Mouse (Mus musculus) neural tube, embryonic 11.5 days (tissue): ENCODE results near the gene Atxn7l2. TPM values are rescaled to one million over a fixed set of nuclear protein-coding genes. Genes with fewer than 3 reads are reported as not detected.
"Not testable (repeated sequence)": the region's sequence is repeated elsewhere in the genome, so short reads cannot be mapped to it uniquely, and the experiment has no call there.

Source experiments
- ATAC-seq: fragments of 200-750 bp; cut with Nextera tagmentation; 2 replicates; pipeline ENCODE4 v1.8.0; 2017; ENCODE audit warnings: moderate number of reproducible peaks, mild to moderate bottlenecking, moderate TSS enrichment, moderate library complexity; ENCODE audit not compliant: insufficient read depth, low FRiP score, low TSS enrichment
- DNase-seq: peaks from one replicate; pipeline ENCODE4 v3.0.0-alpha.2; 2015; ENCODE audit warnings: low spot score
- H3K27ac ChIP-seq: fragments of 300-500 bp; sonication (generic); 2 replicates; pipeline ENCODE4 v1.5.1; 2014; ENCODE audit warnings: low read depth, mild to moderate bottlenecking, low read length
- H3K27me3 ChIP-seq: fragments of 300-500 bp; sonication (generic); 2 replicates; pipeline ENCODE4 v1.6.1; 2014; ENCODE audit warnings: mild to moderate bottlenecking, low read length, mixed read lengths; ENCODE audit not compliant: control insufficient read depth, insufficient read depth
- H3K36me3 ChIP-seq: fragments of 300-500 bp; sonication (generic); 2 replicates; pipeline ENCODE4 v1.6.1; 2014; ENCODE audit warnings: mild to moderate bottlenecking, low read length, moderate library complexity, mixed read lengths; ENCODE audit not compliant: control insufficient read depth, insufficient read depth
- H3K4me1 ChIP-seq: fragments of 300-500 bp; sonication (generic); 2 replicates; pipeline ENCODE4 v1.6.1; 2014; ENCODE audit warnings: low read length, mixed read lengths; ENCODE audit not compliant: control insufficient read depth, insufficient read depth
- H3K4me2 ChIP-seq: fragments of 300-500 bp; sonication (generic); 2 replicates; pipeline ENCODE4 v1.6.1; 2014; ENCODE audit warnings: low read depth, mild to moderate bottlenecking, moderate library complexity
- H3K4me3 ChIP-seq: fragments of 300-500 bp; sonication (generic); 2 replicates; pipeline ENCODE4 v1.5.1; 2014; ENCODE audit warnings: low read depth, low read length
- H3K9ac ChIP-seq: fragments of 300-500 bp; sonication (generic); 2 replicates; pipeline ENCODE4 v1.6.1; 2014; ENCODE audit warnings: mild to moderate bottlenecking, low read length
- H3K9me3 ChIP-seq: fragments of 300-500 bp; sonication (generic); 2 replicates; pipeline ENCODE4 v1.6.1; 2016; ENCODE audit warnings: low read length; ENCODE audit not compliant: control insufficient read depth
- WGBS: fragments of 180-500 bp; shearing (Covaris S2); extraction: QIAGEN DNeasy Blood & Tissue Kit; methylation state at CpG from one replicate; pipeline ENCODE4 v1.1.7; 2014; 5-methylcytosine and 5-hydroxymethylcytosine counted together
- polyA plus RNA-seq: library from polyadenylated mRNA; unstranded; fragments of >200 nt; fragmentation: Nextera tagmentation; extraction: Ambion mirVana; gene quantifications from 2 replicates; pipeline ENCODE4 v1.2.1, GENCODE M21; 2014

Gene Atxn7l2
- polyA plus RNA-seq = 21.1 and 24.5 TPM in 2 replicates

- Histone ChIP-seq H3K9me3 (no peaks in the 10 kb centered on the region), H3K36me3 (peaks cover 5% of the 10 kb centered on the region; the same call in 1 of the 2 replicates), H3K9ac (peak within 1 kb of the TSS; percentile 92), H3K27me3 (no peaks in the 10 kb centered on the region), H3K4me1 (peaks cover 8% of the 10 kb centered on the region; the same call in 1 of the 2 replicates), H3K4me2 (peak within 1 kb of the TSS; percentile 88), H3K4me3 (peak within 1 kb of the TSS; percentile 56), H3K27ac (peak within 1 kb of the TSS; percentile 91)
- ATAC-seq = peak; percentile 82
- DNase-seq = no peak
- WGBS = 0% methylated on average over 14 of the region's 14 CpGs
Observed at GRCm38 (mm10) chr3:108210771-108211139, at the start of gene Atxn7l2. Gene Atxn7l2, minus strand, starts transcription at chr3:108210934.

DNA sequence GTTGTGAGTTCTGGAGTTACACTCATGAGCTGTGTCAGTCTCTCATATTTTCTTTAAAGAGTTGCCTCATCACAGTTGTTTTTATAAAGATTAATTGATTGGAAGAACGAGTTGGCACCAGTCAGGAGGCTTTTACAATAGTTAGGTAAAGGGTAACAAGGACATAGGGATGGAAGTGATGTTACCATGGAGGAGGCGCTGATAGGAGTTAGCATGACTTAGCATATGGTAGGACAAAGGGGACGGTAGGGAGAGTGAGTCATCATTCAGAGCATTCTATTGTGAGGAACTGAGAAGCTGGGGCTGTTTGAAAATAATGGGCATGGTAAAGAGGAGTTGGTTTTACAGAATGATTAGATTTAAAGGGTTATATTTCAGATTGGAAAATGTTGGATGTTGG lies 48.6 kb upstream of the Atxn7l2 start:
- Histone ChIP-seq H3K27ac (no peak overlapping the region), H3K4me3 (no peak overlapping the region), H3K4me1 (peaks cover 3% of the 10 kb centered on the region; the same call in 1 of the 2 replicates), H3K27me3 (no peaks in the 10 kb centered on the region), H3K36me3 (peaks cover 2% of the 10 kb centered on the region; the same call in 1 of the 2 replicates), H3K9me3 (no peaks in the 10 kb centered on the region), H3K9ac (no peak overlapping the region), H3K4me2 (no peak overlapping the region)
- no peak for DNase-seq
- WGBS = 60% methylated on average over 3 of the region's 3 CpGs
- no peak for ATAC-seq

DNA sequence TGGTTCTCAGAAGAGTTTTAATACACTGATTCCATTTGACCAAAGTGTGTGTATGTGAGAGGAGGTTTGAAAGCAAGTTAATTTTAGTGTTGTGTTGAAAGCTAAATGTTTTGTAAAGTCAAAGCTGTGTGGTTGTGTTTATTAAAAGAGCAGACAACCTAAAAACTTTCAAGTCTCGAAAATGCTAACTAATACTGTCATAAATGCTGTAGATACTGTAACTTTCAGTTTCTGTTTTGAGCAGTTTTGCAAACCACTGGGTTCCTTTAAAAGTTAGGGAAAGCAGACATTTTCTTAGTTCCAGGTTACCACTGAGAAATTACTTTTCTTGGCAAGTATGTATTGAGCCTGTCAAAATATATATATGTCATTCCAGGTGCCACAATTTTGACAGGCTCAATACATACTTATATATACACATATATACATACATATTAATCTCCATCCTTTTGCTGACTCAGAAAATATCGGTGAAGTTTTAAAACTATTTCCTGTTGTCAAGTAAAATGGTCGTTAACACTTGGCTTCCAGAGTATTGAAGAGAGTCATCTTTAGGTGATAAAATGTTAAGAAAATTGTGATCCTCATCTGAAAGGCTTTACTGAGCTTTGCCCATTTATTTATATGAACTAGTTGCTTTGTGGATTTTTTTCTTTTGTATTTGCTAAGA lies 47.2 kb upstream of the Atxn7l2 start:
- 85% methylated on average over 3 of the region's 3 CpGs for WGBS
- H3K4me2 ChIP-seq = peak overlapping the region; percentile 65
- no peaks in the 10 kb centered on the region for H3K9me3 ChIP-seq
- ATAC-seq (no peak), DNase-seq (no peak)
- peak overlapping the region; percentile 97 for H3K4me3 ChIP-seq
- H3K27ac ChIP-seq = no peak overlapping the region
- H3K9ac ChIP-seq = peak overlapping the region; percentile 81
- no peaks in the 10 kb centered on the region for H3K27me3 ChIP-seq
- no peaks in the 10 kb centered on the region; the same call in 1 of the 2 replicates for H3K36me3 ChIP-seq
- H3K4me1 ChIP-seq = peaks cover 3% of the 10 kb centered on the region; the same call in 1 of the 2 replicates

DNA sequence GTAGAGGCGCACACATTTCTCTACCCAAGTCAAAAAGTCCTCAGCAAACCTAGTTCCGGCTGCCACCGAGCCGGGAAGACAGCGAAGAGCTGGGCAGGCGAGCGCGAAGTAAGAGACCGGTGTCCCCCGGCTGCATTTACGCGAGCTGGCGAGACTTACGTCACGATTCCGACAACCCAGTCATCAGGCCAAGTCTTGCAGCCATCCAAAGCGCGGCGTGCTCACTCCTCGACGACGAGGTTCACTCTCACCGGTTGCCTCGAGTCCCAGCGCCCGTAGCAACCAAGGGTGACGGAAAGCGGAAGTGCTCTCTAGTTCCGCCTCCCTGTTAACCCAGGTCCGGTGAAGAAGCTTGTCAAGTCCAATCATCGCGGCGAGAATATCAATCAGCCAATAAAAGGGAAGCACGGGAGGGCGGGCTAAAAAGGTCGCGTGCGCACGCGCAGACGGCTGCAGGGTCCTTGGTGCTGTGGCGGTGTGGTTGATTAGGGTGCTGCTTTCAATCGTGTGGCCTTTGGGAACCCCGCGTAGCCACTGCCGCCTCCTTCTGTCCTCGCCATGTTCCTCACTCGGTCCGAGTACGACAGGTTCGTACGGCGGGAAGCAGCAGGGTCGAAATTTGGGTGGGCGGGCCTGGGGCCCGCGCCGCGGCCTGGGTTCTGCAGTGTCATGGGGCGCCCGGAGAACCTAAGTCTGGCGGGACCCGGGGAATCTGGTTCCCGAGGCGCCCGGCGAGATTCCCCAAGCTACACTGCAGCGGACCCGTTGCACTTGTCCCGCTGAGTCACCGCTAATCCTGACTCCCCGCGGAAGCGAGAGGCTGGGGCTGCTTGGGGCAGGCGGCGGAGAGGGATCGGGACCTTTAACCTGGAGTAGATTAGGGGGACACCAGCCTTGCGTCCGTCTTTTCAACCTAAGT lies 46.2 kb upstream of the Atxn7l2 start, which contains the start of gene Psma5:
Psma5 (plus strand) TSS at position 208 of the 919 bp plus-strand sequence.
- Histone ChIP-seq H3K36me3 (no peaks in the 10 kb centered on the region), H3K9me3 (no peaks in the 10 kb centered on the region), H3K4me3 (peak within 1 kb of the TSS; percentile 97), H3K27me3 (no peaks in the 10 kb centered on the region), H3K27ac (0 out of 2 replicates have a peak within 1 kb of the TSS, but pooled peaks have one; percentile 39), H3K4me1 (peaks cover 3% of the 10 kb centered on the region; the same call in 1 of the 2 replicates), H3K4me2 (peak within 1 kb of the TSS; percentile 65), H3K9ac (peak within 1 kb of the TSS; percentile 81)
- WGBS = under 1% methylated on average over 76 of the region's 79 CpGs
- peak; percentile 99 for ATAC-seq
- peak; percentile 97 for DNase-seq

DNA sequence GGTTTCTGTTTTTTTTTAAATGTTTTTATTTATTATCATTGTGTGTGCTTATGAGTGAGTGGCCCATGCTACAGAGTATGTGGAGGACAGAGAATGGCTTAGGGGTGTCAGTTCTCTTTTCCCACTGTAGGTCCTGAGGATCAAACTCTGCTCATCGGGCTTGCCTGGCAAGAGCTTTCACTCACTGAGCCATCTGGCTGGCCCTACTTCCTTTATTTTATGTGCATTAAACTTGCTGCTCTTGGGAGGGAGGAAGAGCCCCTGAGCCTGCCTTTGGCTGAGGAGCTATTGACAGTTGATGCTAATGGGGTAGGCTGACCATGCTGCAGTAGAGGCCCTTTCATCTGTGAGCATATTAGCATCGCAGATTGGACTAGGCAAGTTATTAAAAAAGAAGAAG lies 36.1 kb upstream of the Atxn7l2 start:
- no peaks in the 10 kb centered on the region for H3K4me1 ChIP-seq
- 85% methylated on average over 2 of the region's 2 CpGs for WGBS
- H3K36me3 ChIP-seq = no peaks in the 10 kb centered on the region
- no peak for DNase-seq
- no peaks in the 10 kb centered on the region for H3K27me3 ChIP-seq
- no peak for ATAC-seq
- H3K27ac ChIP-seq = no peak overlapping the region
- H3K4me2 ChIP-seq = no peak overlapping the region
- H3K4me3 ChIP-seq = no peak overlapping the region
- H3K9ac ChIP-seq = no peak overlapping the region
- no peaks in the 10 kb centered on the region for H3K9me3 ChIP-seq

GRCm38 (mm10) chr3:108241243-108241839 lies 30.6 kb upstream of the Atxn7l2 start:
- ATAC-seq = no peak
- no peak overlapping the region for H3K4me2 ChIP-seq
- H3K4me1 ChIP-seq = no peaks in the 10 kb centered on the region
- H3K36me3 ChIP-seq = no peaks in the 10 kb centered on the region
- no peak overlapping the region for H3K27ac ChIP-seq
- H3K9ac ChIP-seq = no peak overlapping the region
- no peaks in the 10 kb centered on the region for H3K27me3 ChIP-seq
- no peaks in the 10 kb centered on the region for H3K9me3 ChIP-seq
- 90% methylated on average over 3 of the region's 3 CpGs for WGBS
- DNase-seq = no peak
- no peak overlapping the region for H3K4me3 ChIP-seq

DNA sequence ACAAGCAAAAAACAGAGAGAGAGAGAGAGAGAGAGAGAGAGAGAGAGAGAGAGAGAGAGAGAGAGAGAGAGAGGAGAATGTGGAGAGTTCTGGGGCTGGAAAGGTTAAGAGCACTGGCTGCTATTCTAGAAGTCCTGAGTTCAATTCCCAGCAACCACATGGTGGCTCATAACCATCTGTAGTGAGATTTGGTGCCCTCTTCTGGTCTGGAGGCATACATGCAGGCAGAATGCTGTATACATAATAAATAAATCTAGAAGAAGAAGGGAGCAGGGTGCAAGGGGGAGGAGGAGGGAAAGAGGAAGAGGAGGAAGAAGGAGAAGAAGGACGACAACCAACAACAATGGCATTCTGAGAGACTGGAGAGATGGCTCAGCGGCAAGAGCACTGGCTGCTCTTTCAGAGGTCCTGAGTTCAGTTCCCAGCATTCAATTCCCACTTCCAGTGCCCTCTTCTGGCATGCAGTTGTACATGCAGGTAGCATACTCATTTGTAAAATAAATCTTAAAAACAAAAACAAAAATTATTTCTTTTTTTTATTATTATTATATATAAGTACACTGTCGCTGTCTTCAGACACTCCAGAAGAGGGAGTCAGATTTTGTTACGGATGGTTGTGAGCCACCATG lies 26.9 kb upstream of the Atxn7l2 start:
- H3K27me3 ChIP-seq, H3K4me2 ChIP-seq, H3K27ac ChIP-seq, H3K9ac ChIP-seq, H3K4me1 ChIP-seq, H3K9me3 ChIP-seq, H3K4me3 ChIP-seq, ATAC-seq, H3K36me3 ChIP-seq, DNase-seq: not testable (repeated sequence)
- WGBS = 75% methylated on average over 4 of the region's 4 CpGs

- no peaks in the 10 kb centered on the region for H3K9me3 ChIP-seq
- ATAC-seq (no peak), DNase-seq (no peak)
- no peak overlapping the region for H3K9ac ChIP-seq
- 0 out of 2 replicates have a peak, but pooled peaks cover under 1% of the 10 kb centered on the region for H3K4me1 ChIP-seq
- WGBS = 90% methylated on average over 4 of the region's 4 CpGs
- H3K4me2 ChIP-seq = no peak overlapping the region
- H3K4me3 ChIP-seq = no peak overlapping the region
- H3K36me3 ChIP-seq = no peaks in the 10 kb centered on the region
- no peak overlapping the region for H3K27ac ChIP-seq
- peaks cover 13% of the 10 kb centered on the region for H3K27me3 ChIP-seq
Observed at GRCm38 (mm10) chr3:108231646-108232045, 20.9 kb upstream of the Atxn7l2 start.
